Mouse (Mus musculus) spleen, postnatal 4 days (tissue): ENCODE measurements around the gene 4930519G04Rik.
"Not testable (repeated sequence)": the region's sequence is repeated elsewhere in the genome, so short reads cannot be mapped to it uniquely, and the experiment has no call there.

Source experiments
- DNase-seq, 2 experiments: peaks; one replicate each; pipeline ENCODE4 v3.0.0; 2022; ENCODE audit warnings: low spot score in 2 of 2

Gene 4930519G04Rik

DNA sequence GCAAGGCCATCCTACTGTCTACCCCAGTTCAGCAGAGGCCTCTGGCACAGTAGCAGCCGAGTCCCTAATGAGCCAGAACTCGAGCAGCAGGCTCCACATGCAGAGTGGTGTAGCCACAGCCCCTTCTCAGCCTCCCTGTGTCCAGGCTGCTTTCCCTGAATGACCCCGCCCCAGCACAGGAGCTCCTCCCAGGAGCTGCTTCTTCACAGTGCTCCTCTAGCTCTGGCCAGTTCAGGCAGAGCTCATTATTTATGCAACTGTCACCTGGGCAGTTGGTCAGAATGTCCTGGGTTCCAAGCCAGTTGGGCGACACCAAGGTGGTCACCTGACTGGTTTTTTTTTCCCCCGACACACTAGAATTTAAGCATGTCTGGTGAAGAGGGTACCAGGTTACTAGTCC, at the start of gene 4930519G04Rik:
4930519G04Rik (plus strand) TSS at position 301 of the 400 bp plus-strand sequence.
- not testable (repeated sequence) for DNase-seq

- DNase-seq = no peak
These were observed 49.1 kb upstream of the 4930519G04Rik start for GRCm38 (mm10) chr5:114804335-114804734.

GRCm38 (mm10) chr5:114804958-114805357, 48.5 kb upstream of the 4930519G04Rik start:
- DNase-seq = no peak

DNA sequence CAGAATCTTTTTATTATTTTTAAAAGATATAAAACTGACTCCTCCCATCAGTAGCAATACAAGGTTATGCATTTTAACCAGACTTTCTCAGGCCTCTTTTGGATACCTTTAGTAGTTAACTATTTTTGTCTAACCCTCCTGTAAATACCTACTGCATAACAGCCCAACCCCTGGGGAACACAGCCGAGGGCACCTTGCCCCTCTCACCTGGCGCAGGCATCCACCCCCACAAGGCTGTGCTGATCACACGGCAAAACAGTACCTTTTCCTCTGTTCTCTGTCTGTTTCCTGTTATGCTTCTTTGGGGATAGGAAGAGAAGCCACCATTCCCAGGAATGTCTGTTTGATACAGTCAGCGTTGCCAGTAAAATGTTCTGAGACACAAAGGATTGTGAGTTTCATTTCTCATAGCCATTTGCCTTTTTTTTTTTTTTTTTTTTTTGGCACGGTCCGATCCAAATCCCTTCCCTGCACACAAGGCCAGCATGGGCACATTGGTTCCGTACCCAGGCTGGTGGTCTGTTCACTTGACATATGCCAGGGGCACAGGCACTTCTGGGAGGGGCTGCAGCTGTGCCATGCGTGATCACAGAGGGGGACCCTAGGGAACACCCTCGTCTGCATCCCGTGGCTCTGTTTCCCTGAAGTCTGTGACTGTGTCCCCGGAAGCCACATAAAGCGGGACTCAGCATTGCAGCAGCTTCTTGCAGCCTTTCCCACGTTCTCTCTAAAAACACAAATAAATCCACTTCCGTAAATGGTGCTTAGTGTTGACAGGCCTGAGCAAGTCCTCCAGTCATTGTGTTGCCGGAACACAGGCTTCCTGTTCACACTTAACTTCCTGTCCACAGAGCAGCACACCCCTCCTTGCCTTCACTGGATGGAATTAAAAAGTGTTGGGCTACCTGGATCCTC, 47.8 kb upstream of the 4930519G04Rik start:
- no peak for DNase-seq

GRCm38 (mm10) chr5:114806636-114807035, 46.8 kb upstream of the 4930519G04Rik start:
- DNase-seq = no peak

GRCm38 (mm10) chr5:114807063-114807462, 46.4 kb upstream of the 4930519G04Rik start:
- DNase-seq = no peak

DNA sequence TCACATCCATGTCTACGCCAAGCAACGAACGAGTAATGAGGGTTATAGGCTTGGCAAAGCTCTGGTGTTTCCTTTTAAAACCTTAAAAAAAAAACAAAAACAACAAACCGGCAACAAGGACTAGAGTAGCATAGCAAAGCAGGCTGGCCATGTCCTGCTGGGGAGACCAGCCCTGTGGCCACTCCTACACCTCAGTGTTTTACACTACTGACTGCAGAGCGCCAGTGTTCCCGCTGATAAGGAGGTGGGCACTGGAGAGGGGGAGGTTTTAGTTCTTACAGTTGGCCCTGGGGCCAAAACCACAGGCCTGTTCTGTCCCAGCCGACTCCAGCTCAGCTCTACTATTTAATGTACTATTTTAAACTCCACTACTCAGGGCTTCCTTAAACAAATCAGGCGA, 46.0 kb upstream of the 4930519G04Rik start:
- DNase-seq = no peak

DNA sequence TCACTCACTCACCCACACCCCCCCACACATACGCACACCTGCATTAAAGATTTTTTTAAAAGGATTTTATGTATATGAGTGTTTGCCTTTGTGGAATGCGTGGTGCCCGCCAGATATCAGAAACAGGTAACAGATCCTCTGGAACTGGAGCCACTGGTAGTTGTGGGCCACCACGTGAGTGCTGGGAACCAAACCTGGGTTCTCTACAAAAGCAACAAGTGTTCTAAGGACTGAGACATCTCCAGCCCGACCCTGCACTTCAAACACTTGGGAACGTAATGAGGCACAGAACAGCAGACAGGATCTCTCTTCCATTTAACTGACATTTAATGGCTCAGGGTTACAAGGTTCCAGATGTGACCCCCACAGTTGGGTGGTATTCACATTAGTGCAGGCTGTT, 45.6 kb upstream of the 4930519G04Rik start:
- DNase-seq = no peak

DNA sequence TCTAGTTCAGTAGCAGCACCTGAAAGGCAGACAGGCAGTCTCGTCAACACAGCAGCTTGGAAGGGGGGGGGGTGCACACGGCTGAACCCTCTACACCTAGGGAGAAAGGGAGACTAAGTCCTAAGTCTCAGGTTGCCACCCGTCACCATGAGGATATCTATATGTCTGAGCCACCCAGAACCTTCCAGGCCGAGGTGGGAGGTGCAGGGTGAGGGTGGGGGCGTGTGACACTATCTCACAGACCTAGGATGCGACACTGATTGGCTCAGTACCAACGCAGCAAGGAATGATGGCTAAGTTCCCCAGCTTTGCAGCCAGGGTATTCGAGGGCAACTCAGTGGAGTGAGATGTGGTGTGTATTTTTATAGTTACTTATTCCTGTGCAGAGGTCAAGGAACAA, 45.1 kb upstream of the 4930519G04Rik start:
- no peak for DNase-seq

GRCm38 (mm10) chr5:114809181-114809756, 44.2 kb upstream of the 4930519G04Rik start:
- no peak for DNase-seq

- DNase-seq = no peak
These were observed 43.6 kb upstream of the 4930519G04Rik start for GRCm38 (mm10) chr5:114809826-114810225.

- DNase-seq = peak; percentile 84 to 91
These were observed 39.8 kb upstream of the 4930519G04Rik start for GRCm38 (mm10) chr5:114813525-114814181.

- no peak for DNase-seq
These were observed 36.9 kb upstream of the 4930519G04Rik start for GRCm38 (mm10) chr5:114816599-114816998.

DNA sequence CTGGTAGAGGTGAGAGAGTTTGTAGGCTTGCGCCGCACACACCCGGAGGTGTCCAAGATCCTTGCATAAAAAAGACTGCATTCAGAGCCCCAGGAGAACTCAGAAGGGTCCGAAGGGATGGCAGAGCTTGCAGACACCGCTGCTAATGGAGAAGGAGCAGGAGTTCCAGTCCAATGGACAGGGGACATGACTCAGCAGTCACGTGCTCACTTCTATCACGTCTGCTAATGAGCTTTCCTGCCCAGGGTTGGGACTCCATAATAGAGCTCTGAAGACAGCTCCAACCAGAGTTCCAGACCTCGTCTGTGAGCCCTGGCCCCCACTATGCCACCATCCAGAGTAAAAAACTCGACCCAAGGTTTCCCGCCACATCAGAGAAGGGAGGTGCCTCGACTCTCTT, 35.3 kb upstream of the 4930519G04Rik start:
- no peak for DNase-seq

GRCm38 (mm10) chr5:114822796-114823688, 30.4 kb upstream of the 4930519G04Rik start, which contains the start of gene 1500011B03Rik:
1500011B03Rik (minus strand) TSS chr5:114823468.
- DNase-seq = peak; percentile 71 to 84

DNA sequence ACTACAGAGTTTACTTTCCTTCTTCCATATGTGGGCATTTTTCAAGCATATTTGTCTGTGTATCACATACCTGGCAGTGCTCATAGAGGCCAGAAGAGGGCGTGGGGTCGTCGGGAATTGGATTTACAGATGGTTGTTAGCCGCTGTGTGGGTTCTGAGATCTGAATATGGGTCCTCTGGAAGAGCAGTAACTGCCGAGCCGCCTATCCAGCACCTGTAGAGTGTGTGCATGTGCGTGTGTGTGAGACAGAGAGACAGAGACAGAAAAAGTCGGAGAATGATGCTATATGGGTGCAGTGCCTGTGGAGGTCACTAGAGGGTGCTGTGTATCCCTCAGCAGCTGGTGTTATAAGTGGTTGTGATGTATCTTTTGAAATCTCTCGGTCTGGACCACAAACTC, 29.3 kb upstream of the 4930519G04Rik start:
- DNase-seq = peak; percentile 49 to 80

- peak; percentile 87 to 93 for DNase-seq
These were observed 27.3 kb upstream of the 4930519G04Rik start for GRCm38 (mm10) chr5:114825978-114826691.

DNA sequence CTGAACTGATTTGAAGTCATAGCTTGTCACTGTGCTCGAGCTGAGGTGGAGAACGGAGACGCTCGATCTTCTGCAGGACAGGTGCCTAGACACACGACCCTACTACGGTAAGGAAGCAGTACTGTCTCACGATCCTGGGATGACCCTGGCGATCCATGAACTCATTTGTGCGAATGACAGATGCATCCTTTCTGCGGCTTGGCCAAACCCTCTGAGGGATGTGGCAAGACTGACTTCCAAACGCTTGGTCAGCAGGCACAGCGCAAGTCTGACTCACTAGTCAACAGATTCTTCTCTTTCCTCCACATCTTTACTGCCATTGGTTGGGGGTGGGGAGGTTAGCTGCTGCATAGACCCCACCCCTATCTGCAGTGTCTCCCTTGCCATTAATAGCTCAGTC, 26.0 kb upstream of the 4930519G04Rik start:
- DNase-seq = no peak

DNA sequence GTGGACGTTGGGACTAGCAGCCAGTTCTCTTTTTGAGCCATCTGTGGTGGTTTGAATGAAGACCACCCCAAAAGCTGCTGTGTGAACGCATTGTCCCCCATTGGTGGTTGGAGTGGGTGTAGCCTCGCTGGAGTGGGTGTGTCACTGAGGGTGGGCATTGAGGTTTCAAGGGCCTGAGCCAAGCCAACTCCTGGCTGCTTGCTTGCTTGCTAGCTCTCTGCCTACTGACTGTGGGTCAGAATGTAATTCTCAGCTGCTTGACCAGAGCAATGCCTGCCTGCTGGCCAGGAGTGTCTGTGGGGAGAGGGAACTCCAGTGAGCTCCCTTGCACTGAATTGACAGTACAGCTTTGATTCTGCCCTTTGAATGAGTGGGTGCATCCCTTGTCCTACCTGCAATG, 23.7 kb upstream of the 4930519G04Rik start:
- DNase-seq = no peak

GRCm38 (mm10) chr5:114836886-114837285, 16.6 kb upstream of the 4930519G04Rik start:
- no peak for DNase-seq

DNA sequence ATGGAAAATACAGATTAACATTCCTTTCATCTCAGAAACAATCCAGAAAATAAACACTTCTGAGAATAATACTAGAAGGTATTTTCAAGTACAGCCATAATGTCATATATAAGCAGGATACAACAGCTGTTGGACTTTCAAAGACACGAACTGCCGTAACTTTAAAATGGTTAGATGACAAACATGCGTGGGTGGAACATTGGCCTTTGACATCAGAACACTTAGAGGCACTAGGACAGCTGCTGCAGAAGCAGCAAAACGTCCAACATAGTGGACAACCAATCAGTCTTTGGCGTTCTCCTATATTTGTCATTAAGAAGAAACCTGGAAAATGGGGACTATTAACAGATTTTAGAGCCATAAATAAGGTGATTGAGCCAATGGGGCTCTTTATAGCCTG, 13.0 kb upstream of the 4930519G04Rik start:
- DNase-seq = not testable (repeated sequence)
